Mouse (Mus musculus) heart, embryonic 16.5 days (tissue): ENCODE results near the gene Map3k5. TPM values are rescaled to one million over a fixed set of nuclear protein-coding genes. Genes with fewer than 3 reads are reported as not detected.

Experiments
- ATAC-seq: fragments of 200-750 bp; cut with Nextera tagmentation; replicated peaks from 2 replicates; pipeline ENCODE4 v1.8.0; 2017; ENCODE audit warnings: moderate number of reproducible peaks; ENCODE audit not compliant: insufficient read depth, low FRiP score; ENCODE audit errors: extremely low read depth
- H3K27ac ChIP-seq: fragments of 300-500 bp; sonication (generic); 2 replicates; pipeline ENCODE4 v1.5.1; 2014; ENCODE audit warnings: mild to moderate bottlenecking, low read length, control low read depth, moderate library complexity
- H3K27me3 ChIP-seq: fragments of 300-500 bp; sonication (generic); 2 replicates; pipeline ENCODE4 v1.6.1; 2014; ENCODE audit warnings: low read length, mixed read lengths; ENCODE audit not compliant: control insufficient read depth, insufficient read depth
- H3K36me3 ChIP-seq: fragments of 300-500 bp; sonication (generic); 2 replicates; pipeline ENCODE4 v1.6.1; 2014; ENCODE audit not compliant: control insufficient read depth, insufficient read depth
- H3K4me1 ChIP-seq: fragments of 300-500 bp; sonication (generic); 2 replicates; pipeline ENCODE4 v1.6.1; 2014; ENCODE audit warnings: low read length, mixed read lengths; ENCODE audit not compliant: control insufficient read depth, insufficient read depth
- H3K4me2 ChIP-seq: fragments of 300-500 bp; sonication (generic); 2 replicates; pipeline ENCODE4 v1.6.1; 2014; ENCODE audit warnings: low read depth, mild to moderate bottlenecking, control low read depth, low read length
- H3K4me3 ChIP-seq: fragments of 300-500 bp; sonication (generic); 2 replicates; pipeline ENCODE4 v1.5.1; 2014; ENCODE audit warnings: mild to moderate bottlenecking, control low read depth, low read length
- H3K9ac ChIP-seq: fragments of 300-500 bp; sonication (generic); 2 replicates; pipeline ENCODE4 v1.6.1; 2014; ENCODE audit warnings: low read length, control low read depth
- H3K9me3 ChIP-seq: fragments of 300-500 bp; sonication (generic); replicated peaks from 2 replicates; pipeline ENCODE4 v1.6.1; 2016; ENCODE audit warnings: low read length; ENCODE audit not compliant: control insufficient read depth
- WGBS: fragments of 180-500 bp; shearing (Covaris S2); extraction: QIAGEN DNeasy Blood & Tissue Kit; methylation state at CpG from one replicate; pipeline ENCODE4 v1.1.7; 2014; 5-methylcytosine and 5-hydroxymethylcytosine counted together
- polyA plus RNA-seq: library from polyadenylated mRNA; unstranded; fragments of >200 nt; fragmentation: Nextera tagmentation; extraction: Ambion mirVana; gene quantifications from 2 replicates; pipeline ENCODE4 v1.2.1, GENCODE M21; 2015

The Map3k5 gene
- polyA plus RNA-seq, 1 experiment from 2014 or later, result 2.8 TPM

DNA sequence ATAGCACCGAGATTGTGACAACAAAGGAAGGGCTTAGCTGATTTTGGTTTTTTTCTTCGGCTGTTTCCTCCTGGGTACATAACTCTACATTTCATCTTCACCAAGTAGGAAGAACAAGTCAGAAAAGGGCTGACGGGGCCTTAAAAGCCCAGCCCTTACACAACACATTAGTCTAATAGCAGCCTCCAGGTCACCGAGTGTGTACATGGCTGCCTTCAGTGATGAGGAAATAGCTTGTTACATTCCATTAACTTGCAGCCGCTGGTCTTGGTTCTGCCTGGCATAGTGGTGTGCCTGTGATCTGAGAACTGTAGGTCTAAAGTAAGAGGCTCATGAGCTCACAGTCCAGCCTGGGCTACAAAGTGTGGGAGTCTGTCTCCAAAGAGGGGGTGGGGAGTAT, 230.5 kb downstream of the Map3k5 start:
- Histone ChIP-seq H3K27ac (no peak overlapping the region), H3K9ac (no peak overlapping the region), H3K4me1 (peaks cover 7% of the 10 kb centered on the region; the same call in 1 of the 2 replicates), H3K4me2 (no peak overlapping the region), H3K9me3 (0 out of 2 replicates have a peak, but pooled peaks cover 2% of the 10 kb centered on the region), H3K27me3 (no peaks in the 10 kb centered on the region), H3K4me3 (no peak overlapping the region), H3K36me3 (no peaks in the 10 kb centered on the region)
- WGBS, result 83% methylated on average over 5 of the region's 5 CpGs
- no peak for ATAC-seq

DNA sequence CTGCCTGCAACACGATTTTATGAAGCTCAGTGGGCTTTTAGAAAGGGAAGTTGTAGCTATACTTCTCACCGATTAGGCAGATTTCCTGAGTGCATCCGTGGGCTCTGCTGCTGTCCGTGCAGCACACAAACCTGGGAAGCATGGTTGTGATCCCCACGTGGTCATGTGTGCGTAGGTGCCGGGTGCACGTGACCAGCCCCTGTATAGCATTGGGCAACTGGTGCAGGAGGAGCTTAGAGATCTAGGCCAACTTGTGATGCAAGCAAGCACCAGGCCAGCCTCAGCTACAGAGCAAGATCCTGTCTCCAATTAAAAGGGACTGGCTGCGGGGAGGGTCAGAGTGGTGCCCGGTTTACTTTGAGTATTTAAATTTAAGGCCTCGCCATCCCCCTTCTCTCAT, 232.5 kb downstream of the Map3k5 start:
- Histone ChIP-seq H3K36me3 (no peaks in the 10 kb centered on the region), H3K9ac (no peak overlapping the region), H3K27me3 (0 out of 2 replicates have a peak, but pooled peaks cover 2% of the 10 kb centered on the region), H3K27ac (no peak overlapping the region), H3K4me1 (peaks cover 13% of the 10 kb centered on the region), H3K4me2 (no peak overlapping the region), H3K4me3 (no peak overlapping the region), H3K9me3 (0 out of 2 replicates have a peak, but pooled peaks cover 2% of the 10 kb centered on the region)
- WGBS, result 74% methylated on average over 11 of the region's 11 CpGs
- no peak for ATAC-seq

GRCm38 (mm10) chr10:20167467-20167866, 233.2 kb downstream of the Map3k5 start:
- no peak for ATAC-seq
- H3K4me1 ChIP-seq, result peaks cover 13% of the 10 kb centered on the region
- 0 out of 2 replicates have a peak, but pooled peaks cover 2% of the 10 kb centered on the region for H3K9me3 ChIP-seq
- no peak overlapping the region for H3K27ac ChIP-seq
- 90% methylated on average over 4 of the region's 4 CpGs for WGBS
- no peak overlapping the region for H3K9ac ChIP-seq
- 0 out of 2 replicates have a peak, but pooled peaks cover 2% of the 10 kb centered on the region for H3K27me3 ChIP-seq
- no peak overlapping the region for H3K4me3 ChIP-seq
- H3K36me3 ChIP-seq, result no peaks in the 10 kb centered on the region
- H3K4me2 ChIP-seq, result no peak overlapping the region

DNA sequence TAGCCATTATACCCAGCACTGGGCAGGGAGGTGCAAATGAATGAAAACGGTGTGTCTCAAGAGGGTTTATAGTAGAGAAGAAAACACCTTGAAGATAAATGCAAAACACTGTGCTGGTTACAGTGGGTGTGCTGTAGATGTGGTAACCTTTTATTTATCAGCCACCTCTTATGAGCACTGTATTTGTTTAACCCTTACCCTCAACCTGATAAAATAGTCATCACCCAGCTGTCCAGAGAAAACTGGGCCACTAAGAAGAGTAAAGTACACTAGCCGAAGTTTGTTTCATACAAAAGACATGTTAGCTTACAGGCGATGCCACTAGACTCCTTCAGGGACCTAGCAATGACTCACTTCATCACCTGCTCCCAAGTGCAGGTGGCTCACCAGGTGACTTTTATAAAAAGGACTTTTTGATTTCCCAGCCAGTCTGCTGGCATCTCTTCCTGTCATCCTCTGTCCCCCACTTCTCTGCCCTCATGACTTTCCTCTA, 235.0 kb downstream of the Map3k5 start:
- Histone ChIP-seq H3K27ac (no peak overlapping the region), H3K27me3 (0 out of 2 replicates have a peak, but pooled peaks cover 2% of the 10 kb centered on the region), H3K9me3 (0 out of 2 replicates have a peak, but pooled peaks cover 2% of the 10 kb centered on the region), H3K4me1 (peaks cover 10% of the 10 kb centered on the region; the same call in 1 of the 2 replicates), H3K9ac (no peak overlapping the region), H3K4me3 (no peak overlapping the region), H3K4me2 (no peak overlapping the region), H3K36me3 (no peaks in the 10 kb centered on the region)
- WGBS, result 75% methylated on average over 3 of the region's 3 CpGs
- no peak for ATAC-seq

- no peaks in the 10 kb centered on the region for H3K36me3 ChIP-seq
- 24% methylated on average over 19 of the region's 19 CpGs for WGBS
- H3K27ac ChIP-seq, result peak overlapping the region; percentile 44
- H3K9ac ChIP-seq, result peak overlapping the region; percentile 60
- peak overlapping the region; percentile 68 for H3K4me2 ChIP-seq
- no peak for ATAC-seq
- peaks cover 10% of the 10 kb centered on the region; the same call in 1 of the 2 replicates for H3K4me1 ChIP-seq
- 0 out of 2 replicates have a peak, but pooled peaks cover 2% of the 10 kb centered on the region for H3K27me3 ChIP-seq
- H3K9me3 ChIP-seq, result 0 out of 2 replicates have a peak, but pooled peaks cover 2% of the 10 kb centered on the region
- H3K4me3 ChIP-seq, result peak overlapping the region; percentile 41
Observed at GRCm38 (mm10) chr10:20169927-20170604, 235.8 kb downstream of the Map3k5 start.

- no peaks in the 10 kb centered on the region for H3K9me3 ChIP-seq
- peaks cover 10% of the 10 kb centered on the region; the same call in 1 of the 2 replicates for H3K4me1 ChIP-seq
- no peaks in the 10 kb centered on the region for H3K36me3 ChIP-seq
- 0 out of 2 replicates have a peak, but pooled peaks cover 2% of the 10 kb centered on the region for H3K27me3 ChIP-seq
- peak; percentile 95 for ATAC-seq
- peak overlapping the region; percentile 68 for H3K4me2 ChIP-seq
- WGBS, result 49% methylated on average over 11 of the region's 11 CpGs
- peak overlapping the region; percentile 60; the same call in 1 of the 2 replicates for H3K9ac ChIP-seq
- peak overlapping the region; percentile 44 for H3K27ac ChIP-seq
- H3K4me3 ChIP-seq, result peak overlapping the region; percentile 41
Observed at GRCm38 (mm10) chr10:20170605-20171088, 236.4 kb downstream of the Map3k5 start.

DNA sequence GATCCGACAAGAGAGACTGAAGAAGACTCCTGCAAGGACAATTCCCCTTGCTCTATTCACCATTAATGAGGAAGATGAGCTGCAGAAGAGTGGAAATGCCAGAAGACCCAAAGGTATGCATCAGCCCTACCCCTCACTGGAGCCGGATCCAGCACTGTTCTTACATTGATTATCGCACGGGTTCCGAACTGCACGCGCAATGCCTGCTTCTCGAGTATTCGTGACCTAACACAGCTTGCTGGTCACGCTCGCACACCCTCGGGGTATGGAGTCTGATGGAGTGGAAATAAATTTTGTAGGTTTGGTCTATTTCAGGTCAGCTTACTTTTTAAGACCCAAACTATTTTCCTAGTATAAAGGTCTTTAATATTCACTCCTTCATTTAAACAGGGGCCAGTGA, 236.9 kb downstream of the Map3k5 start:
- Histone ChIP-seq H3K4me2 (no peak overlapping the region), H3K4me1 (peaks cover 10% of the 10 kb centered on the region; the same call in 1 of the 2 replicates), H3K27ac (no peak overlapping the region), H3K9ac (no peak overlapping the region), H3K36me3 (no peaks in the 10 kb centered on the region), H3K27me3 (0 out of 2 replicates have a peak, but pooled peaks cover 2% of the 10 kb centered on the region), H3K4me3 (no peak overlapping the region), H3K9me3 (no peaks in the 10 kb centered on the region)
- WGBS, result 88% methylated on average over 12 of the region's 12 CpGs
- ATAC-seq, result no peak

- H3K9me3 ChIP-seq, result no peaks in the 10 kb centered on the region
- no peak for ATAC-seq
- H3K9ac ChIP-seq, result no peak overlapping the region
- no peak overlapping the region for H3K4me3 ChIP-seq
- no peak overlapping the region for H3K4me2 ChIP-seq
- peaks cover 10% of the 10 kb centered on the region; the same call in 1 of the 2 replicates for H3K4me1 ChIP-seq
- no peaks in the 10 kb centered on the region for H3K36me3 ChIP-seq
- WGBS, result 45% methylated on average over 4 of the region's 4 CpGs
- 0 out of 2 replicates have a peak, but pooled peaks cover 2% of the 10 kb centered on the region for H3K27me3 ChIP-seq
- no peak overlapping the region for H3K27ac ChIP-seq
Observed at GRCm38 (mm10) chr10:20171756-20172155, 237.5 kb downstream of the Map3k5 start.

DNA sequence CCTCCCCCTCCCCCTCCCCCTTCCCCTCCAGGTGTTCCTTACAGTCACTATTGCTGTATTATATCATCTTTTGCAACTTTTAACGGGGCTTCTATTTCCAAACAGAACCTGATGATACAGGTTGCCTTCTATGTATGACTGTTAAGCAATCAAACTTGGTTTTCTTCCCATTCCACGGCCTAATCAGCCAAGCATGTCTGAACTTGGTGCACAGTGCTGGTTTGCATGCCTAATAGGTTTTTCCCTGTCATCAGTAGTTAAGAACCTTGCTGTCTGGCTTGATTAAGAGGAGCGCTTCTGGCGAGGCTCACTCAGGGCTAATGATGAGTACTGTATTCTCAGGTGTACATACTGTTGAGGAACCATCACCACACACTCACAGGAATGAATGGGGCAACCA, 239.5 kb downstream of the Map3k5 start:
- Histone ChIP-seq H3K27me3 (0 out of 2 replicates have a peak, but pooled peaks cover 2% of the 10 kb centered on the region), H3K9me3 (no peaks in the 10 kb centered on the region), H3K9ac (no peak overlapping the region), H3K4me2 (no peak overlapping the region), H3K4me1 (peaks cover 10% of the 10 kb centered on the region; the same call in 1 of the 2 replicates), H3K4me3 (no peak overlapping the region), H3K27ac (no peak overlapping the region), H3K36me3 (no peaks in the 10 kb centered on the region)
- ATAC-seq, result no peak
- 73% methylated on average over 4 of the region's 4 CpGs for WGBS
